Mouse (Mus musculus): ENCODE results near the gene Gm12166. TPM values are rescaled to one million over a fixed set of nuclear protein-coding genes. Genes with fewer than 3 reads are reported as not detected.
A peak's percentile ranks its signal among the peaks of the same experiment; 100 is the strongest.

The Gm12166 gene
- total RNA-seq, 2 experiments from 2014 or later, result 1.9 to 2.0 TPM

DNA sequence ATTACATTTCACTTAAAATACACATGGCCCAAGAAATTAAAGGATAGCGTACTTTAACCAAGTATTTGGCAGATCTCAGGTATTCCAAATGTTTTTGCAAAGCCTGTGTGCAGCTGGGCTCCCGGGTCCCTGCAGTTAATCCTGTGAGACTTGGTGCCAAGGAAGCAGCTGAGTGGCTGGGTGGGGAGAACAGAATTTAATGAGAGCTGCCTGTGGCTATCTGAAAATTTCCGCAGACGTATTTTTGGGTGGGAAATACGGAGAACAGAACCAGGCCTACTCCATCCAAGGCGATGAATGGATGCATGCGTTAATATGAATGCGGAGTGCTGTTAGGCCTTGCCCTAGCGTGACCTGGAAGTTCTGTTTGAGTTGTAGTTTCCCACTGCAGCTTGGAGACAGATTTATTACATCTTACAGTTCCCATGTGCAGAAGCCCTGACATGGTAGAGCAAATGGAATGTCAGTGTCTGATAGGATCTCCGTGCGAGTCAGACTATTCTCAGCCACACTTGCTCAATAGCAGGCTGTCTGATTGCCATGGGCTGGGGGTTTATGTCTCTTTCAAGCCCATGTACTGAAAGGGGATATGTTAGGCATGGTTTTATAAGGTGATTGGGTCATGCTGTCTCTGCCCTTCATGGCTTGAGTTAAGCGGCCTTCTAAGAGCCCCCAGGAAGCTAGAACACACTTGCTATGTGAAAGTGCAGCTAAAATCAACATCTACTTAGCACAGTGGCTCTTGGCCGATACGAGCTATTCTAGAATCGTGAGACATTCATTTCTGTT, 21.1 kb upstream of the Gm12166 start:
- DNase-seq, result no peak

DNA sequence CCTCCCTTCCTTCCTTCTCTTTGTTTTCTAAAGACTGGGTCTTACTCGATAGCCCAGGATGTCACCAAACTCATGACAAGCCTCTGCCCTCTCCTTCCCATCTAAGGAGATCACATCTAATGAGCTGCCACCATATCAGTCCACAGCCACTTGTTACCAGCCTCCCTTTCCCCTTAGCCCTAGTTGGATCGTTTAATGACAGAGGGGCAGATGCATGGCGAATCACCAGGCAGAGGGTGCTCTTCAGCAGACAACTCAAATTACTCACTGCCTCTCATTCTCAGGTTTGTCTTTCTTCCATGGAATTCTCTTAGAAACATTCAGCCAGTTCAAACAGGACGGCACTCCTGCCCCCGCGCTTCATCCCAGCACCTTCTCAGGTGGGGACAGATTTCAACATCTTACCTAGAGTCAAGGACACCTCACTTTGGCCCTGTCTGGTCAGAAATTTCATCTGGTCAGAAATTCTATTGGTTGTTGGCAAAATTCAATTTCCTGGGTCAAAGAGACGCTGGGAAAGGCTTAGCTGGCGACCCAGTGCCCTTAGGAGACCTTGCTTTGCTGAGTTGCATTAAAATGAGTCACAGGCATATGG, 20.4 kb upstream of the Gm12166 start:
- DNase-seq, result no peak

DNA sequence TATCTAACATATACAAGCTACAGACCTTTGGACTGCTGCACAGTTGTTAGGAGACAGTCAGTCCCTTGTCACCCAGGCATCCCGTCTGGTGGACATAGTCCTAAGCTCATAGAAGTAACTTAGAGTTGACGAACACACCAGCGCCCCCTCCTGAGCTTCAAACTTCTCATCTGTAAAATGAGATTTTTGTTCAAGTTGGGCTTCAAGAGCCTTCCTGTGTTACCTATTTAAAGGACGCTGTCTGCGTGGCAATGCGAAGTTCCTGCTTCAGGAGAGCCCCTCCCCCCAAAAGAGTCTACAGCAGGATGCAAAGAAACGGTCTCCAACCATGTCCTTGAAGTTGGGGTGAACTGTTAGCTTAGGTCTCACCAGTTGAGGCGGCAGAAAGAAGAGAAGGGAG, 18.7 kb upstream of the Gm12166 start:
- no peak for DNase-seq

DNA sequence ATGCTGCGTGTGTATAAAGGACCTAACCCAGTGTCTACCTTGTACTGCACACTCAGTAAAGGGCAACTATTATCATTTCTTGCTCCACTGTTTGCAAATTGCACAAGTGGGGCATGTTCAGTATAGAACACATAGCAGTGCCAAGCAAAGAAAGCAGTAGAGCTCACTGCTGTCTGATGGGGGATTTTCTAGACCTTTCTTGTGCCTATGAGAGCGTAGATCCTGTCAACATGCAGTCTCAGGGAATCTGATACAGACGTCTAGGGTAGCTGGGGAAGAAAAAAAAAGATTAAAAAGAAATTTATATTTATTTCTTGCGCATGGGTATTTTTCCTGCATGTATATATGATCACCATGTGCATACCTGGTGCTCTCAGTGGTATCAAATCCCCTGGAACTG, 18.0 kb upstream of the Gm12166 start:
- no peak for DNase-seq

DNA sequence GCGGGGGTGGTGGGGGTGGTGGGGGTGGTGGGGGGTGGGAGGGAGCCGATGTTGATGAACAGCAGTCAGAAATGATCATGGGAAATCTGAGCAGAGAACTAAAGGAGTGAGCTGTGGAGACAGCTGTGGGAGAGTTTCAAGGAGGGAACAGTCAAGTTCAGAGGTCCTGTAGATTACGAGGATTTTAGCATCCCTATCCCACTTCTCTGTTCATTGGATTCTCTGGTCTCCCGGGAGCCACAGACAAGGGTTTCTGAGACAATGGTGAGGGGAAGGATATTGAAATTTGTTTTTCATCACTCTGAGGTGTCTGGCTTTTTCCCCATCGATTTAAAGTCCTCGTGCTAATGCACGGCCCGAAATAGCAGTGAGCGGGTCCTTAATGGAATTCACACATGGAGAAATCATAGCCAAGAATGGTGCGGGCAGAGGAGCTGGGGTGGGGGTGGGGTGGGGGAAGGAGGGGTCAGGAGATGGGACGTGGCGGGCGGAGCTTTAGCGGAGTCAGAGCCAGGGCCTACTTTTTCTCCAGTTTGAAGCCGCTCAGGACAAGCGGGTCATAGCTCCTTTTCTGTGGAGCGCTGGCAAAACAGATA, 17.4 kb upstream of the Gm12166 start:
- DNase-seq, result no peak

DNA sequence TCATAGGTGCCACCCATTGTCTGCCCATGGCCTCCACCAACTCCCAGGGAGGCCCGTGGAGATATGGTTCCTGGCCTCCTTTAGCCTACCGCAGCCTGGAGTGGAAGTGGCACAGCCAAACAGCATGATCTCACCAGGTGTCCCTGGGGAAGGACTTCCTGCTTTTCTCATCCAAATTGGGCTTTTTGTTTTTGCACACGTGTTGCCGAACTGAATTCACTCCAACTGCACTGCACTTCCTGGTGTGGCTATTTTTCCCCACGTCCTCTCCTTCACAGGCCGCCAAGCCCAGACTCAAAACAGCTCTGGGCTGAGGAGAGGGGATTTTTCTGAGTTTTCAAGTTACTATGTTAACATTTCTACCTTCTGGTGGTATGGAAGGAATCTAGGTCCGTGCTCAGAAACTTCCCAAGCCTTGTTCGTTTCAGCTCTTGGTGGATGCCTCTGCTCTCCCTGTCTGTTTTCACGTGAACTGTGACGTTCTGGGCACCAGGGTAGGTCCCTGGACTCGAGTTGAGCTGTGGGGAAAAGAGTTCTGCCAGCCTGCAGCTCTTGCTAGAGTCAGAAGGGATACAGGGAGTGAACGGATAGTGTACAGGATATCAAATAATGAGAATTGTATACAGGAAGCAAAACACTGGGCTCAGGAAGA, 16.8 kb upstream of the Gm12166 start:
- no peak for DNase-seq

DNA sequence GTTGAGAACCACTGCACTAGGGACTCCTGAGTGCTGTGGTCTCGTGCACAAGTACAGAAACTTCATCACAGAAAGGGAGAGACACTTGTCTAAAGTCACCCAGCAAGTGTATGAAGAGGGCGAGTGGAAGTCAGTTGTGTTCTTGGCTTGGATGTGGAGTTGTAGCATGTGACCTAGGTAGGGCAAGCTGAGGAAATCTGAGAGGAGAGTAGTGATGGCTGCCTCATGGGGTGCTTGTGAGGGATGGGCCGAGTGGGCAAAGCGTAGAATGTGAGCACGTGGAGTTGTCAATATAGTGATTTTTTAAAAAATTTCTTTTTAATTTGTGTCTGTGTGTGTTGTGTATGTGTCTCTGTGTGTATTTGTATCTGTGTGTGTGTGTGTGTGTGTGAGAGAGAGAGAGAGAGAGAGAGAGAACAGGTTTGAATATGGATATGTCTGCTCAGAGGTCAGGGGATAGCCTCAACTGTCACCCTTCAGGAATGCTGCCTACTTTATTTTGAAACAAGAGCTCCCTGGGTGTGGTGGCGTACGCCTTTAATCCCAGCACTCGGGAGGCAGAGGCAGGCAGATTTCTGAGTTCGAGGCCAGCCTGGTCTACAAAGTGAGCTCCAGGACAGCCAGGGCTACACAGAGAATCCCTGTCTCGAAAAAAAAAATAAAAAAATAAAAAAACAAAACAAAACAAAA, 15.4 kb upstream of the Gm12166 start:
- DNase-seq, result no peak

DNA sequence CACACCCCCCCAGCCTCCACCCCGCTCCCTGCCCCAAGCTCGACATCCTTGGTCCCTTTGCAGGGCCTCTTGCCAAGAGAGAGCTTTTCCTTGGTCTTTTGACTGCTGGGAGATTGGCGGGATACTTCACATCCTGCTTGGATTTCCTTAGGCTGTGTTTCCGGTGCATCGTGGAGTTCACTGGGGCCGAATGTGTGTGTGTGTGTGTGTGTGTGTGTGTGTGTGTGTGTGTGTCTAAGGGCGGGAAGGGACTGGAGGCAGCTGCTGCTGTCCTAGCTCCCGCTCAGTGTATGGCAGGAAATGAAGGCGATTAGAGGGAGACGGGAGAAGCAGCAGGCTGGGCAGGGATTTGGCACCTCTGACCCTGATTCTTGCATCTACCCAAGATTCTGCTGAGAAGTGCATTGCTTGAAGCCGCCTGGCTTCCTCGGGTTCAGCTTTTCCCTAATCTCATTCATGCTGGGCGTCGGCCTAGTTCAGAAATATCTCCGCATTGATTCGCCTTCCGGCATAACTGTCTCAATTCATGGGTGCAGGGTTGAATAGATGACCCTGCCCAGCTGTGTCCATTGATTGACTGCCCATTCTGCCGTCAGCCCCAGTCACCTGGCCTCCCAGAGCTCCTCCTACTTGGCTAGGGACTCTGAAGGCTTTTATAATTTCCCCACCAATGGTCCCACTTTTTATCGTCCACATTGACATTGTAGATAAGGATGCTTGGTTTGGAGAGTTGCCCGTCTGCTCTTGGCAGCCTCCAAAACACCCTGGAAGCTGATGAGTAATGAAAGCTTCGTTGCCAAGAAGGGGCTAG, 13.3 kb upstream of the Gm12166 start:
- peak in 1 of 2 experiments; percentile 25 for DNase-seq

DNA sequence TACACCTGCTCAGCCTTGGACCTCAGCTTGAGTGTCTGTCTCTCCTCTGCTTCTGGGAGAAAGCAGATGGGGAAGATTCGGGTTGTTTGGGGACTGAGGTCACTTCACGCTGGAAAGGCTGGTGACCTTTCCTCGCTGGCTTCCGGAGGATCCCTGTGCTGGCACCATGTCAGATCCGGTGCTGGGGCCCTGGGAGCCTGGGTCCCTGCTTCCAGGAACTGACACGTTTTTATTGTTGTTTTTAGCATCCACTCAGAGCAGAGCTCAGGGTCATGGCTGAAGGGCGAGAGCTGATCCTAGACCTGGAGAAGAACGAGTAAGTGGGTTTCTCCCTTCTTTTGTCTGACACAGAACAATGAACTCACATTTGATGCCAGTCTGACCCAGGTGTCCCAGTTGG, 12.6 kb upstream of the Gm12166 start:
- DNase-seq, result no peak

DNA sequence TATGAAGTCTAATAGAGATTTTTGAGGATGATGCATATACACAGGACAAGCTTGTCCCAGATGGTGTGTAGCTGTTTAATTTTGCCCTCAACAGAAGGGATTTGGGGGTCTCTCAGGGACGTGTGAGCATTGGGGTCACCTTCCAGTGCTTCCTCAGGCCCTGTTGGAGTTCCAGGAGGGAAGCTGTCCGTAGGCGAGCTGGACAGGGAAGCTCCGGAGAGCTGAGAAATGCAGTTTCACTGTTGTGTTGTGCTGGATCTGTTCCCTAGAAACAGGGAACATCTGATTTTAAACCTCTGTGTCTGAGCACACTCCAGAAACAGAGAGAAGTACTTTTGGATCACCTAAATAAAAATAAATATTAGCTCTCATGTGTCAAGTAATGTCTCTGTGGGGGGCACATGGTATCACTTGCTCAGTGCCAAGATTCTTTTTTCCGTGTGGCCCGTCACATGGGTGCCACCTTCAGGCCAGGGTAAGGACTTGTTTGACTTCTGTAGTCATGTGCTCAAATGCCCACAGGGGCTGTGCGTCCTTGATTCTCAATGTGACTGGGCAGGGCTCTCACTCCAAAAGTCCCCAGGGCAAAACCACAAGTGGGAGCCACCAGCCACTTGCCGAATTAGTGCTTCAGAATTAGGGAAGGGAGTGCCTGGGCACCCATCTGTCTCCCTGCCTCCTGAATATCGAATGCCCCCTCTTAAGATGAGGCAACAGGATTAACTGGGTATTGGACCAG, 11.0 kb upstream of the Gm12166 start:
- no peak for DNase-seq

DNA sequence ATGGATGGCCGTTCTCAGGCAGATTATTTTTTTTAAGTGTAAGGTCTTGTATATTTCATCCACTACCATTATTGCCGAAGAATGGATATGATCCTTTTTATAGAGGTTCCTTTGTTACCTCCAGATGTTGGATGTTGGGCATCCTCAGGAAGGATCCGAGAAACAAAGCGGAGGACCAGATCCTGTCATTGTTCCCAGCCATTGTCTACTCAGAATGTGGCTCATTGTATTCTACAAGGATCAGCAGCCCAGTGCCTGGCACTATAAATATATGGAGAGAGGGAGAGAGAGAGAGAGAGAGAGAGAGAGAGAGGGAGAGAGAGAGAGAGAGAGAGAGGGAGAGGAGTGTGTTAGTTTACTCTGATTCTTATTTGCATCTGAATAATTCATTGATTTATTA, 10.4 kb upstream of the Gm12166 start:
- no peak for DNase-seq

DNA sequence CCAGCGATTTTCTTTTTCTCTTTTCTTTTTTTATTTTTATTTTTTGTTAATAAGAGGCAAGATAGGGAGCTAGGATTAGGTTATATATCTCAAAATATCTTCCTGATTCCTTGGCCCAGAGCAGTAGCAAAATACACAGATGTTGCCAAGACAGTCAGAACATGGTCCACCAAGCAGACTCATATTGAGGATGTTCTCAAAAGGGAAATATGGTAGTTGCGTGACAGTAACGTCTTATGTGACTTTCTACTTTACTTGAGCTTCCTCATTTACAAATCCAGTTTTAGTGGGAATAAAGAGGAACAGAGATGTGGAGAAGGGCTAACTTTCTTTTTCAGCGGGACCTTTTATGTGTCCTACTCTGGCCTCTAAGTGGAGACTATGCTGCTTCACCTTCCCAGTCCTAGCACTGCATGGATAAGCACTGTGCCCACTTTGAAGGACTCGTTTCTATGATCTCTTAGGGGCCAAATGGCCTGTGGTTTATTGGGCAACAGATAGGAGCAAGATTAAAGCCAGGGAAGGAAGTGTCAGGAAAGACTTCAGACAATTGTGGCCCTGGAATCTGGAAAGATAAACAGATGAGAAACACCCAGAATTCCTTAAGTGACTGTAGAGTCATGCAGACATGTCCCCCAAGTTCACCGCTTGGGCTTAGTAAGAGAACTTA, 9.8 kb upstream of the Gm12166 start:
- DNase-seq, result no peak

DNA sequence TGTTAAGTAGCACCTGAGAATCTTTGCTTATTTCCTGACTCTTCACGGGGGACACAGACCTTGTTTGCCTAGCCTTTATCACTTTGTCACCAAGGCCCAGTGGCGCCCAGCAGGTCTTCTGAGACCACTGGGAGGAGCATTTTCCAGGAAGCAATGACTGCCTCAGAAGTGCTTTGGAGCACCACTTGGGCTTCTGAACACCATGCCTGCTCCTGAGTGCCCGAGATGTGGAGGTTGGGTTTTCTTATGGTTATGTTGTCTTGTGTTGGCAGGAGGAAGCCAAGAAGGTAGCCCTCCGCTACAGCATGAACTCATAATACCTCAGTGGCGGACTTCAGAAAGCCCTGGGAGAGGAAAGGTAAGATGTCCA, 8.5 kb upstream of the Gm12166 start:
- no peak for DNase-seq

DNA sequence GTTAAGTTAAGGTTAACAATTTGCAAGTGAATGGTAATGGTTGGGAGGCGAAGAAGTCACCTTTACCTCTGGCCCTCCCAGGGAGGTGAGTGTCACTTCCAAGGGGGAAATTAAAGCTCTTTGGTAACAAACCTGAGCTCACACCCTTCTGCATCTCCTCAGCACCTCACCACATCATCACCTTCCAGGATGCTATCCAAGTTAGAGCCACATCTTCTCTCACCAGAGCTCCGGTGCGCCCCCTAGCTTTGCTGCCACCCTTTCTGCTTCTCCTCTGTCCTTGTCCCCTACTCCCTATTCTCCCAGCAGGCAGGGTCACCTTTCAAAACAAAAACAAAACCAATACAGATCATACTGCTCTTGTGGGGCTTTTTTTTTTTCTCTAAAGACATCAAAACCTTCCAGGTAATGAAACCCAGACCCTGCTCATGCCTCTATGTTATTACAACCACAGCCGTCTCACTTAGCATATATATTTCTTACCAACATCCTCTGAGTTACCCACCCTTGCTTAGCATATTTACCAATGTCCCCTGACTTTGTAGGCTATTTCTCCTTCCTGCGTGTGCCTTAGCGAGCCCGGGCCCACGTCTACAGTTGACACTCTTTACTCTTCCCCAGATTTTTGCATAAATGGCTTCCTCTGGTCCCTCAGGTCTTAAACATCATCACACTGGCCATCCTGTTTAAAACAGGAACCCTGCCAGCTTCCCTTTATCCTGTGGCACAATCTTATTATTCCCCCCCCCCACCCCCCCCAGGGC, 7.9 kb upstream of the Gm12166 start:
- DNase-seq, result no peak

DNA sequence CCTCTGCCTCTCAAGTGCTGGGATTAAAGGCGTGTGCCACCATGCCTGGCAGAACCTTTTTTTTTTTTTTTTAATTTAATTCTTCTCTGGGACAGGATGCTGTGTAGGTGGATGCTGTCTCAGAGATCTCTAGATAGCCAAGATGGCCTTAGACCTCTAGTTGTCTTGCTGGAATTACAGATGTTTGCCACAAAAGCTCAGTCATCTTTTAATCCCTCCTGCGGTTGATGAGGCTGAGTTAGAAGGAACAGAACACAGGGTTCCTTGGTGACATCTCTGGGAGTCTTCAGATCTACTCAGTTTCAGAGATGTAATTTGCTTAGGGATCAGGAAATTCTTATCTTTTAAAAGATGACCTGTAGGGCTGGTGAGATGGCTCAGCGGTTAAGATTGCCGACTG, 6.8 kb upstream of the Gm12166 start:
- DNase-seq, result no peak

DNA sequence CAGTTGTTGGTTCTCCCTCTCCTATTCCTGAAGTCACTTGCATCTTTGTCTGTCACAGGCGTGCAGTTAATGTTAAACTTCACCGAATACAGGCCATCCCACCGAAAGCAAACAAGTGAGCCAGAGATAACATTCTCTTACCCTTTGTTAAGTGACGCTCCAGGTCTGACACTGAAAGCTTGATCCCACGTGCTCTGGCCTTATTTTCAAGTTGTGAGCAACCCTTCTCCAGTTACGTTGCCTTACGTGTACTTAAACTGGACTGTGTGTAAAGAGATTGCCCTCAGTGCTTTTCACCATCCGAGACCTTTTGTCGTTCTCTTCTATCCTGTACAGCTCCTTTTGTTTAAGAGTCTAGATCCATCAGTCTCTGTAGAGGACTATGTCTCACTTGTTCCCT, 5.9 kb upstream of the Gm12166 start:
- DNase-seq, result no peak

DNA sequence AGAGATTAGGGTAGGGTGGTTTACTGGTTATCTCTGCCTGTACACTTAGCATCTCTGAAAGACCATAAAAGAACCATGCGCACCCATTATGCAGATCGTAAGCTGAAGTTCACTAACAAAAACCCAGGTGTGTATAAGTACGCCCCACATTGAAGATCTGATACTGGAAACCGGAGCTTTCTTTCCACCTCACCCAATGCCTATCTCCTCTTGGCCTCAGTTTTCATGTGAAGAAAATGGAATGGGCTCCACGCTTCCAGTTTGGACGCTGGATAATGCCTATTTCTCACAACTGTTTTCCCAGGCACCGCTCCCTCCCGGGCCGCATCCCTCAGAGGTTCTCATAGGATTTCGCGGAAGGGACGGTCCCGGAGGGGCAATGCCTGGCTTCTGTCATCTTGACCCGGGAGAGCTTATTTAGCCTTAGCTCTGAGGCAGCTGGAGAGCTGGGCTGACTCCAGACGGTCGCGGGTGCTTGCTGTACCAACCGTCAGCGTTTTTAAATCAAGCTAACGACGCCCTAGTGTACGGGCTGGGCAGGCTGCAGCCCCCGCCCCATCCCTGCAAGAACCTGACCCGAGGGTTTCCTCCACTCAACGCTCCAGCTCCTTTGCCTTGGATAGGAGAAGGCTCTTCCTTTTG, 4.8 kb upstream of the Gm12166 start:
- DNase-seq, result no peak

DNA sequence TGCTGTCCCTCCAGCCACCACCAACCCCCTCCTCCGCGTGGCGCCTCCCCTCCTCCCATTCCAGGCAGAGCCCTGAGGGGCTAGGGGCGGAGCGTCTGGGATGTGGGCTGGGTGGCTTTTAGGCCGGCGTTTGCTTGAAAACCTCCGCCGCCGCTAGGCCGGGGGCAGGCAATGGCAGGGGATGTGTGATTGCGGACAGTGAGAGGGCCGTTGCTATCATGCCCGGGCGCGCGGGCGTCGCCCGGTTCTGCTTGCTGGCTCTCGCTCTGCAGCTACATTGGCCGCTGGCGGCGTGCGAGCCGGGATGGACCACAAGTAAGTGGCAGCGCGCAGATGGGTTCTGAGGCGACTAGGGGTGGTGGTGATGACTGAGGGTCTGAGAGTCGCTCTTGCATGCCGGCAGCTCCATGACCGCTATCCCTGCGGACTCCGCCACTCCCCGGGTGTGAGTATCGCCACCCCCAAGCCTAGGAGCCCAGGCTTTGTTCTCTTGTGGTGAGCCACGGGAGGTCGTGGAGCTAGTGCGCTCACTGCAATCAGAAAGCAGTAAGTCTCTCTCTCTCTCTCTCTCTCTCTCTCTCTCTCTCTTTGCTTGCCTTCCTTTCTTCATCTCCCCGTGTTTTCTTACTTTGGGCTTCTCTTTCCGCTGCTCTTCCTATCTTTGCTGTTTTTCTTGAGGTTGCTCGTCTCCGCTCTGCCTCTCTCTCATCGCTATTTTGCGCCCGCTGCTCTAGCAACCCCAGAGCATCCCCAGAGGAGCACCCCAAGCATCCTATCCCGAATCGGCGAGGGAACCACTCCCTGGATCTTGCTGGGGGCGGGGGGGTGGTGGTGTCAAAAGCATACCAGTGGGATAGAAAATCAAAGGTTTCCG, 4.0 kb upstream of the Gm12166 start, which contains the start of gene Adam19:
Gene Adam19 (plus strand): TSS at position 97 of the 874 bp plus-strand sequence.
- DNase-seq, result peak; percentile 60 to 70
